Mouse (Mus musculus) G1E (cell line): ENCODE measurements around the gene Trcg1. TPM values are rescaled to one million over a fixed set of nuclear protein-coding genes. Genes with fewer than 3 reads are reported as not detected.

Experiments used
- ATAC-seq: 2 replicates; pipeline ENCODE4 v1.8.0; 2016; ENCODE audit warnings: mild to moderate bottlenecking; ENCODE audit not compliant: insufficient number of reproducible peaks, poor library complexity, low FRiP score, severe bottlenecking; ENCODE audit errors: extremely low read depth
- DNase-seq: peaks from one replicate; pipeline ENCODE4 v3.0.0; 2012; ENCODE audit warnings: low spot score
- H3K27me3 ChIP-seq: 2 replicates; pipeline ENCODE4 v1.6.1; 2012; ENCODE audit warnings: mild to moderate bottlenecking, low read length, inconsistent platforms; ENCODE audit not compliant: insufficient read depth
- H3K36me3 ChIP-seq: replicated peaks from 2 replicates; pipeline ENCODE3; 2012; ENCODE audit warnings: mild to moderate bottlenecking, inconsistent platforms
- H3K4me1 ChIP-seq: 2 replicates; pipeline ENCODE4 v1.6.1; 2012; ENCODE audit warnings: low read depth, low read length, inconsistent platforms, mixed read lengths; ENCODE audit not compliant: insufficient read depth
- H3K4me3 ChIP-seq: 2 replicates; pipeline ENCODE4 v1.5.1; 2012; ENCODE audit warnings: low read depth, mild to moderate bottlenecking, inconsistent platforms, low read length, moderate library complexity, mixed read lengths
- H3K9me3 ChIP-seq: replicated peaks from 2 replicates; pipeline ENCODE4 v1.6.1; 2012; ENCODE audit warnings: inconsistent platforms
- CTCF ChIP-seq: IDR thresholded peaks from 2 replicates; pipeline ENCODE4 v1.5.1; 2012; ENCODE audit warnings: low read depth, low read length, inconsistent platforms, mixed read lengths
- GATA1 ChIP-seq: IDR thresholded peaks from 2 replicates; pipeline ENCODE4 v1.6.1; 2012; ENCODE audit warnings: borderline replicate concordance, low read length, inconsistent platforms, mixed read lengths
- GATA2 ChIP-seq: IDR thresholded peaks from 2 replicates; pipeline ENCODE4 v1.6.1; 2012; ENCODE audit warnings: low read depth, low read length, inconsistent platforms, borderline replicate concordance
- POLR2AphosphoS5 ChIP-seq: IDR thresholded peaks from 2 replicates; pipeline ENCODE4 v1.6.1; 2012; ENCODE audit warnings: low read depth, low read length, inconsistent platforms; ENCODE audit not compliant: insufficient replicate concordance
- TAL1 ChIP-seq: conservative IDR thresholded peaks from 2 replicates; pipeline ENCODE4 v1.6.1; 2012; ENCODE audit warnings: low read depth, low read length, inconsistent platforms, mixed read lengths
- polyA plus RNA-seq: library from polyadenylated mRNA; stranded (reverse); fragments of >175 nt; gene quantifications from 2 replicates; pipeline ENCODE4 v1.2.3, GENCODE M21; 2012
- total RNA-seq, 2 experiments: library from RNA; stranded (forward) in 1 of 2; stranded (reverse) in 1 of 2; fragments of 200-1000 nt in 1 of 2; fragments of >200 nt in 1 of 2; fragmentation: Nextera tagmentation in 1 of 2; gene quantifications; 2 replicates each; pipeline ENCODE4 v1.2.3; 2014 to 2017

Gene Trcg1
- total and polyA plus RNA-seq, 3 experiments: 0.16 TPM; not detected in 2

- no peak for DNase-seq
- TF ChIP-seq CTCF: no peak
- TF ChIP-seq GATA2: no peak
- TF ChIP-seq POLR2AphosphoS5: no peak
- TF ChIP-seq TAL1: no peak
- no peak for TF ChIP-seq GATA1
- Histone ChIP-seq H3K27me3 (no peaks in the 10 kb centered on the region), H3K4me3 (no peak overlapping the region), H3K4me1 (peaks cover 49% of the 10 kb centered on the region), H3K9me3 (no peaks in the 10 kb centered on the region), H3K36me3 (no peaks in the 10 kb centered on the region)
- ATAC-seq: no peak
Observed at GRCm38 (mm10) chr9:57231536-57232255, 4.7 kb upstream of the Trcg1 start.

- DNase-seq (no peak), ATAC-seq (no peak)
- TF ChIP-seq GATA1: no peak
- no peak for TF ChIP-seq GATA2
- TF ChIP-seq POLR2AphosphoS5: no peak
- TF ChIP-seq CTCF: no peak
- no peak for TF ChIP-seq TAL1
- H3K4me3 ChIP-seq: no peak overlapping the region
- peaks cover 46% of the 10 kb centered on the region for H3K4me1 ChIP-seq
- no peaks in the 10 kb centered on the region for H3K27me3 ChIP-seq
- H3K9me3 ChIP-seq: no peaks in the 10 kb centered on the region
- no peaks in the 10 kb centered on the region for H3K36me3 ChIP-seq
Observed at GRCm38 (mm10) chr9:57232341-57232940, 3.9 kb upstream of the Trcg1 start.

- ATAC-seq: peak; percentile 34
Observed at GRCm38 (mm10) chr9:57233142-57233541, 3.2 kb upstream of the Trcg1 start.

GRCm38 (mm10) chr9:57233767-57234166, 2.6 kb upstream of the Trcg1 start:
- no peak for DNase-seq
- no peak overlapping the region for H3K4me3 ChIP-seq
- ATAC-seq: no peak
- TF ChIP-seq POLR2AphosphoS5 (no peak), GATA2 (no peak), GATA1 (no peak), TAL1 (no peak), CTCF (no peak)
- H3K36me3 ChIP-seq: no peaks in the 10 kb centered on the region
- no peaks in the 10 kb centered on the region for H3K27me3 ChIP-seq
- H3K4me1 ChIP-seq: peaks cover 41% of the 10 kb centered on the region
- no peaks in the 10 kb centered on the region for H3K9me3 ChIP-seq

More at GRCm38 (mm10) chr9:57233142-57233541, 3.2 kb upstream of the Trcg1 start:
- H3K4me1 ChIP-seq: peaks cover 41% of the 10 kb centered on the region
- H3K27me3 ChIP-seq: no peaks in the 10 kb centered on the region
- no peaks in the 10 kb centered on the region for H3K9me3 ChIP-seq
- H3K36me3 ChIP-seq: no peaks in the 10 kb centered on the region
- no peak for TF ChIP-seq POLR2AphosphoS5
- no peak for TF ChIP-seq CTCF
- TF ChIP-seq TAL1: peak; percentile 43
- TF ChIP-seq GATA2: no peak
- no peak for TF ChIP-seq GATA1
- H3K4me3 ChIP-seq: no peak overlapping the region
- no peak for DNase-seq

GRCm38 (mm10) chr9:57237705-57238104, 1.3 kb downstream of the Trcg1 start:
- ATAC-seq (no peak), DNase-seq (no peak)
- H3K36me3 ChIP-seq: no peaks in the 10 kb centered on the region
- TF ChIP-seq CTCF (no peak), TAL1 (no peak), POLR2AphosphoS5 (no peak), GATA2 (no peak), GATA1 (no peak)
- H3K9me3 ChIP-seq: no peaks in the 10 kb centered on the region
- H3K4me3 ChIP-seq: no peak overlapping the region
- H3K27me3 ChIP-seq: peaks cover 24% of the 10 kb centered on the region
- H3K4me1 ChIP-seq: peaks cover 23% of the 10 kb centered on the region

- TF ChIP-seq GATA1: no peak
- no peak for TF ChIP-seq TAL1
- no peak for TF ChIP-seq CTCF
- TF ChIP-seq GATA2: no peak
- TF ChIP-seq POLR2AphosphoS5: no peak
- Histone ChIP-seq H3K36me3 (no peaks in the 10 kb centered on the region), H3K4me3 (no peak overlapping the region), H3K27me3 (peaks cover 26% of the 10 kb centered on the region), H3K4me1 (peaks cover 19% of the 10 kb centered on the region), H3K9me3 (no peaks in the 10 kb centered on the region)
- ATAC-seq: no peak
- no peak for DNase-seq
Observed at GRCm38 (mm10) chr9:57238220-57238619, 1.9 kb downstream of the Trcg1 start.
